Mouse (Mus musculus): ENCODE measurements around the gene Sh3glb1.
"Not testable (repeated sequence)": the region's sequence is repeated elsewhere in the genome, so short reads cannot be mapped to it uniquely, and the experiment has no call there.

- TF ChIP-seq POLR2A (IDR thresholded peaks at IDR 0.05; ENCODE audit: control insufficient read depth, extremely low read depth, insufficient read depth, low read length, poor library complexity); CTCF (IDR thresholded peaks at IDR 0.05; ENCODE audit: borderline replicate concordance, control insufficient read depth, extremely low read depth, insufficient read depth, low read length, poor library complexity): not testable (repeated sequence)
These were observed 27.6 kb upstream of the Sh3glb1 start for GRCm38 (mm10) chr3:144747706-144748105.
